Mouse (Mus musculus): Measurements from ENCODE around the gene Trappc2l. TPM values are rescaled to one million over a fixed set of nuclear protein-coding genes. Genes with fewer than 3 reads are reported as not detected.

The Trappc2l gene
- polyA plus RNA-seq, 1 experiment from 2014 or later: 101 TPM

DNA sequence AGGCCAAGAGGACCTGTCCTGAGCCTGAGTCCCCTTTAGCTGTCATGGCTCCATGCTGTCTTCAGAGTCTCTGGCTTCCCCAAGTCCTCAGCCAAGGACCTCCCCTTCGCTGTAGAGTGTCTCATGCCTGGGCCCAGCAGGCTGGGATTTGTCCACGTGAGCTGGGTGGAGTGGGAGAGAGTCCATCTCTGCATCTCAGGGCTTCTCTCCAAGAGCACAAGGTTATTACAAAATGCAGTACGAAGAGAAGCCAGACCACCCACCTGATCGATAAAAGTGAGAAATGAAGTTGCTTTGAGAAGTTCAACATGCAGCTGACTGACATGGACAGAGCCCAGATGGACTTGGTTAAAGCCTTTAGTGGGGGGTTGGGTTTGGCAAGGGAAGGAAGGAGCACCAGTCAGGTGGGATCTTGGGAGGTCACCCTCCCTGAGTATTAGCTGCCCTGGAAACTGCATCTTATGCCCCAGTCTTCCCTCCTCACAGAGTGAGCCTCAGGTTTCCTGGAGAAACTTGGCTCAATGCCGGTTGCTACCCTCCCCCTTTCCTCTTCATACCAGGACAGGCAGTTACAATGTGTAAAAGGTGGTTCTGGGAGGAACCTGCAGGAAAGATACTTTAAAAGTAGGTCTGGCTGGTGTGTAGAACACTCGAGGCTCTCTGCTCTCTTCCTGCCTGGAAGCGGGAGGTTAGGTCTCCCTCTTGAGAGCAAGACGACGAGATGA, 4.9 kb downstream of the Trappc2l start:
- no peak overlapping the region for H3K4me3 ChIP-seq
- WGBS: 76% methylated on average over 9 of the region's 9 CpGs
- 0 out of 2 replicates have a peak overlapping the region, but pooled peaks have one; percentile 23 for H3K9ac ChIP-seq
- no peak overlapping the region for H3K4me2 ChIP-seq
- H3K9me3 ChIP-seq: no peaks in the 10 kb centered on the region
- H3K27me3 ChIP-seq: no peaks in the 10 kb centered on the region
- no peak for ATAC-seq (ENCODE audit: low read depth)
- peaks cover 36% of the 10 kb centered on the region for H3K4me1 ChIP-seq (replicated peaks)
- H3K36me3 ChIP-seq: peaks cover 6% of the 10 kb centered on the region; the same call in 1 of the 2 replicates
- H3K27ac ChIP-seq (replicated peaks): no peak overlapping the region

DNA sequence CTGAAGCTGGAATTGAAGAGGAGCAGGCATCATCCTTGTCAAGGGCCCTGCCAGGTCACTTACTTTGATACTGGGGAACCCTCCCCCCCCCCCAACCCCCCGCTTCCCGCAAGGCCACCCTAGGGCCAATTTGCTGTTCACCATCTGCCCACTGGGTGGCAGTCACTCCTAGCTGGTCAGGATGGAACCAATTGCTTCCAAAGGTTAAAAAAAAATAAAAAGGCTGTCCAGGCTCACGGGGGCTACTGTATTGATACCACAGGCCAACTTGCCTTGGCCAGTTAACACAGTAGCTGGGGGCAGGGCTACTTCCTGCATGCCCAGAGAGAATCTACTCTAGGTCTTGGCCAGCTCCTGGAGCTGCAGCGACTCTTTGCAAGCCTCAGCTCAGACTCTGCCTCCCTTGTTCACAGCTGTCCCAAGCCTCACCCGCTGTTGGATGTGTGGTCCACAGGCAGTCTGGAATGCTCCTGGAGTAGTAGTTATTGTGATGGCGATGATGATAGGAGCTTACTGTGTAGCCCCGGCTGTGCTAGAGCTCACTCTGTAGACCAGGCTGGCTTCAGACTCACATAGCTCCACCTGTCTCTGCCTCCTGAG, 6.6 kb downstream of the Trappc2l start:
- Histone ChIP-seq H3K36me3 (peaks cover 6% of the 10 kb centered on the region; the same call in 1 of the 2 replicates), H3K4me3 (no peak overlapping the region), H3K4me2 (peak overlapping the region; percentile 18; the same call in 1 of the 2 replicates), H3K27me3 (no peaks in the 10 kb centered on the region), H3K4me1 (replicated peaks) (peaks cover 24% of the 10 kb centered on the region), H3K9ac (no peak overlapping the region), H3K27ac (replicated peaks) (no peak overlapping the region), H3K9me3 (no peaks in the 10 kb centered on the region)
- WGBS: 31% methylated on average over 5 of the region's 7 CpGs
- ATAC-seq (ENCODE audit: low read depth): no peak

DNA sequence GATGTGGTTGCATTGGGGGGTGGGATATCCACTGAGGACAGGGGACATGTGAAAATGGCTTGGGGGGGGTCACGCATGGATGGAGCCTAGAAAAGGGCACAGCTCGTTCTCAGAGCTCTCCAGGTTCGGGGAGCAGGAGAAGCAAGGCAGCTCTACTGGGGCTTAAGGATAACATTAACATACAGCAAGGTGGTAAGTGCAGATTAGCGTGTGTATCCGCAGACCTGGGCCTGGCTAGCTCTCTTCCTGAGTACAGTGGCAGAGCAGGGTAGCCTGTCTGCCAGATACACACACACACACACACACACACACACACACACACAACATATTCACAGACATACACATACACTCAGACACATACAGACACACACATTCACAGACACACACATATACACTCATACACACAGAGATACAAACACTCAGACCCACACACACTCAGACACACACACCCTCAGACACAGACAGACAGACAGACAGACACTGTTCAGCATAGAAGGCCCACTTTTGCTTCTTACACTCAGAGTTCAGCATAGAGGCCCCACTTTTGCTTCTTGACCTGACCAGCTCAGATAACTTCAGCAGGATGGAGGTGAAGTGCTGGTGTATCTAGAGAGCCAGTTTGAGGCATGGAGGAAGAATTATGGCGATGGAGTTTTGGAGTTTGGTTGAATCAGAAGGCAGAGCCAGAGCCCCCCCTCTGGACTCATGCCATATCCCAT, 7.4 kb downstream of the Trappc2l start:
- H3K9ac ChIP-seq: 0 out of 2 replicates have a peak overlapping the region, but pooled peaks have one; percentile 13

DNA sequence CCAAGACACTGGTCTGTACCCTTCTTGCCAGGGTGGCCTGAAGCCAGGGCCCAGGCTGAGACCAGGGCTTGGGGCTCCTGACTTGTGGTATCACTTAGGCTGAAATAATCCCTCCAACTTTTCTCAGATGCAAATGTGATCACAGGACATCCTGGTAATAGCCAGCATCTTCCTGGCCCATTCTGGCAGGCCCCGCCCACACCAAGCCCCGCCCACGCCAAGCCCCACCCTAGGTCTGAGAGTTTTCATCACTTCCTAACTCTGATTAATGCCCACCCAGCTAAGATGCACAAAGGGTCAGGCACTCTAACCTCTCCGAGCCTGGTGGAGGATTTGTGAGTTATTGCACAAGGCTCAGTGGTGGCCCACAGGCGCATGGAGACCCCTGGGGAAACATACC, 9.0 kb downstream of the Trappc2l start:
- WGBS: 39% methylated on average over 5 of the region's 5 CpGs
- no peak for ATAC-seq (ENCODE audit: low read depth)
- H3K4me1 ChIP-seq (replicated peaks): peaks cover 24% of the 10 kb centered on the region
- no peaks in the 10 kb centered on the region for H3K9me3 ChIP-seq
- no peaks in the 10 kb centered on the region for H3K36me3 ChIP-seq
- H3K4me3 ChIP-seq: no peak overlapping the region
- H3K9ac ChIP-seq: no peak overlapping the region
- no peak overlapping the region for H3K4me2 ChIP-seq
- H3K27ac ChIP-seq (replicated peaks): no peak overlapping the region
- H3K27me3 ChIP-seq: no peaks in the 10 kb centered on the region

More for the DNA sequence above, 7.4 kb downstream of the Trappc2l start:
- ATAC-seq (ENCODE audit: low read depth): no peak
- Histone ChIP-seq H3K27me3 (no peaks in the 10 kb centered on the region), H3K36me3 (peaks cover 6% of the 10 kb centered on the region; the same call in 1 of the 2 replicates), H3K27ac (replicated peaks) (no peak overlapping the region), H3K4me2 (no peak overlapping the region), H3K4me3 (no peak overlapping the region), H3K4me1 (replicated peaks) (peaks cover 24% of the 10 kb centered on the region), H3K9me3 (no peaks in the 10 kb centered on the region)
- WGBS: 79% methylated on average over 6 of the region's 6 CpGs

DNA sequence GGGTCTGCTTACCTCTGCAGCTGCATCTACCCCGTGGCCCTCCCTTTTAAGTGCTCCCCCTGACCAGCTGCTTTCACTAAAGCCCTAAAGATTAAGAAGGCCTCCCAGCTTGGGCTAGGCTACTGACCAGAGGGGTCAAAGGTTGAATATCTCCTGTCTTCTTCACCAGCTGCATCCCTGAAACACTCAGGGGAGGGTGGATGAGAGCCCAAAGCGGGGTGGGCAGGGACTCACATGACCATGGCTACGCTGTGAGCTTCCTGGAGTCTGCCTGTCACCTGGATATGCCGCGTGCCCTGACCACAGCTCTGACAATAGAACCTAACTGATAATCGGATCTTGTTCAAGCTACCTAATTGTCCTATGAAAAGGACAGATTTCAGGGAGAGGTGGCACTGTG, 11.3 kb downstream of the Trappc2l start, which contains the start of gene Pabpn1l:
Gene Pabpn1l, minus strand, starts transcription at position 13 of the 400 bp plus-strand sequence.
- WGBS: 79% methylated on average over 6 of the region's 6 CpGs
- 0 out of 2 replicates have a peak, but pooled peaks cover under 1% of the 10 kb centered on the region for H3K36me3 ChIP-seq
- H3K4me2 ChIP-seq: no peak within 1 kb of the TSS
- no peaks in the 10 kb centered on the region for H3K9me3 ChIP-seq
- H3K27me3 ChIP-seq: no peaks in the 10 kb centered on the region
- ATAC-seq (ENCODE audit: low read depth): no peak
- H3K4me3 ChIP-seq: no peak within 1 kb of the TSS
- no peak within 1 kb of the TSS for H3K27ac ChIP-seq (replicated peaks)
- peaks cover 24% of the 10 kb centered on the region for H3K4me1 ChIP-seq (replicated peaks)
- no peak within 1 kb of the TSS for H3K9ac ChIP-seq

DNA sequence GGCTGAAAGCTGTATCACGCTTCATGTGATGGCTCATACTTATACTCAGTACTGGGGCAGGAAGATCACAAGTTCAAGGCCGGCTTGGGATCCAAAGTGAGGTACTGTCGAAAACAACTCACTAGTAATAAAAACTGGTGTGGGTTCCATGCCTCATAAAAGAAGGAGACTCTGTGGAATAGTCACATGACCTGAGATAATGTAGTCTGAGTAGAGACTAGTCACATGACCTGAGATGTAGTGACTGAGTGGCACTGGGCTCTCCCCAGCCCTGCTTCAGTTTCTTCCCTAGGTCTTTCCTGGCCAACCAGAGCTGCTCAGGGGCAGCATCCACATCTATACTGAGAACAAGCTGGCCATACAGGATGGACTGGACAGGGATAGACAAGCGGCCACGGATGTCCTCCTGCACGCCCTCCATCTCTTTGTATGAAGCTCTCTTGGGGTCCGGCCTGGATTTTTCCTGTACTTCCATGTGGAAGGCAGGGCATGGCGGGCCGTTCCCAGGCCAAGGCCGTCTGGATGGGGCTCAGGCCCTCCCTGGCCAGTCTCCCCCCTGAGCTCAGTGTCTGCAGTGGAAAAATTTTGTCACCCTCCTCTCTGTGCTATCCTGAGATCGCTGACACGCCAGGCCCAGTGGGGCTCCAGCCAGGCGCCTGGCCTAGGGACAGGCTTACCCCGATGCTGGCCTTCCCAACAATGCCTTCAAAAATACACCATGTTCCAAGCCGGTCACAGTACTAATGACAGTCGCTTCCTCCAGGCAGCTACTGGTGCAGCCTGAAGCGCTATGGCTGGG, 12.6 kb downstream of the Trappc2l start:
- Histone ChIP-seq H3K9me3 (no peaks in the 10 kb centered on the region), H3K9ac (no peak overlapping the region)

DNA sequence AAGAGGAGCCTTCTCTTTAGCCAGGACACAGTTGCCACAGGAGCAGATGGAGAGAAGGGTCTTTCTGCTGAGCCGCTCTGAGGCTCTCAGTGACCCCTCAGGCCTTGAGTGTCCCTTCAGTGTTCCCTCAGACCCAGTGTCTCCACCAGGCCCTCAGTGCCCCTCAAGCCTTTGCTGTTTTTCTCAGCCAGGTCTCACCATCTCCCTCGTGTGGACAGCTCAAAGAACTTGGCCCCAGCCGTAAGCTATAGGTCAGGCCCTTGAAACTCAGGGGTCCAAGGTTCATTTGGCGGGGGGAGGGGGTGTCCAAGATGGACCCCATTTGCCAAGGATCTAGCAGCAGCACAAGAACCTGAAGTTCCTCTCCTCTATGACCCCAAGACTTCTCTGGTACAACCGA, 13.2 kb downstream of the Trappc2l start:
- ATAC-seq (ENCODE audit: low read depth): no peak
- Histone ChIP-seq H3K36me3 (peaks cover 19% of the 10 kb centered on the region), H3K4me1 (replicated peaks) (peaks cover 10% of the 10 kb centered on the region), H3K27ac (replicated peaks) (no peak overlapping the region), H3K27me3 (no peaks in the 10 kb centered on the region), H3K9ac (no peak overlapping the region), H3K4me3 (no peak overlapping the region), H3K9me3 (no peaks in the 10 kb centered on the region), H3K4me2 (no peak overlapping the region)
- WGBS: 72% methylated on average over 5 of the region's 5 CpGs

More for the DNA sequence above, 12.6 kb downstream of the Trappc2l start:
- H3K27ac ChIP-seq (replicated peaks): no peak overlapping the region
- no peak for ATAC-seq (ENCODE audit: low read depth)
- peaks cover 16% of the 10 kb centered on the region for H3K4me1 ChIP-seq (replicated peaks)
- no peaks in the 10 kb centered on the region for H3K27me3 ChIP-seq
- H3K4me2 ChIP-seq: no peak overlapping the region
- H3K4me3 ChIP-seq: no peak overlapping the region
- peaks cover 14% of the 10 kb centered on the region for H3K36me3 ChIP-seq
- WGBS: 90% methylated on average over 17 of the region's 17 CpGs

DNA sequence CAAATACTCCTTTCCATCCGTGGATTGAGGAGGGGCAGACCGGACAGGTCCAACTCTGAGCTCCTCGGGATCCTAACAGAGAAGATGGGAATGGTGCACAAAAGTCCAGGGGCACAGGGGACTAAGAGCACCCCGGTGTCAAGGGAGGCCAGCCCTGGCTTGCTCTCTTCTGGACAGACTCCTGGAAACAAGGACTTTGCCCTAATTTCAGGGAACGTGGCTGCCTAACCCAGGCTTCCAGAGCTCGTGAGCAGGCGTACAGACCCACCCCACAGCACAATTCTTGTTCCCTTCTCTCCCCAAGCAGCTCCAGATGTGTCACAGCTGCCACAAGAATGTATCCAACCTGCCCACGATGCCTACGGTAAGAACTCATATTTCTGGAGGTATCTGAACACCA, 14.4 kb downstream of the Trappc2l start:
- H3K4me1 ChIP-seq (replicated peaks): no peaks in the 10 kb centered on the region
- no peaks in the 10 kb centered on the region for H3K27me3 ChIP-seq
- 0 out of 2 replicates have a peak overlapping the region, but pooled peaks have one; percentile 6 for H3K27ac ChIP-seq (replicated peaks)
- peaks cover 31% of the 10 kb centered on the region for H3K36me3 ChIP-seq
- H3K4me3 ChIP-seq: no peak overlapping the region
- no peak for ATAC-seq (ENCODE audit: low read depth)
- no peak overlapping the region for H3K4me2 ChIP-seq
- no peaks in the 10 kb centered on the region for H3K9me3 ChIP-seq
- WGBS: 88% methylated on average over 9 of the region's 9 CpGs
- H3K9ac ChIP-seq: no peak overlapping the region

DNA sequence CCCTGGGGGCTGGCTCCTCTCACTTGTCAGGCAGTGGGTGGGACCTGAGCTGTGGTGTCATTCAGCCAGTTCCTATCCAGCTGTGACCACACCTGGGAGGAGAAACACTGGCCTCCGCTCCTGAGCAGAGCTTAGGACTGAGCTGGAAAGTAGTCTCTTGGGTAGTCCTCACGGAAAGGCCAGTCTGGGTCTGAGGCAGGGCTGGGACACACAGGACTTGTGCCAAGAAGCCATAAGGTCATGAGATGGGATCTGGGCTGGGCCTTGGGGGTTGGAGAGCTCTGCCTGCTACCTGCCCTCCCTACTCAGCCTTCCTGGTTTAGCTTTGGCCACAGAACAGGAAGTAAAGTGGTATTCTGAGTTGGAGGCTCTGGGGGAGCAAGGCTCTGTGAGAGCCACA, 15.5 kb downstream of the Trappc2l start:
- Histone ChIP-seq H3K4me1 (replicated peaks) (no peaks in the 10 kb centered on the region), H3K4me3 (no peak overlapping the region), H3K27ac (replicated peaks) (no peak overlapping the region), H3K9ac (no peak overlapping the region), H3K27me3 (no peaks in the 10 kb centered on the region), H3K36me3 (peaks cover 35% of the 10 kb centered on the region), H3K9me3 (no peaks in the 10 kb centered on the region), H3K4me2 (no peak overlapping the region)
- WGBS: 69% methylated on average over 2 of the region's 2 CpGs
- no peak for ATAC-seq (ENCODE audit: low read depth)

DNA sequence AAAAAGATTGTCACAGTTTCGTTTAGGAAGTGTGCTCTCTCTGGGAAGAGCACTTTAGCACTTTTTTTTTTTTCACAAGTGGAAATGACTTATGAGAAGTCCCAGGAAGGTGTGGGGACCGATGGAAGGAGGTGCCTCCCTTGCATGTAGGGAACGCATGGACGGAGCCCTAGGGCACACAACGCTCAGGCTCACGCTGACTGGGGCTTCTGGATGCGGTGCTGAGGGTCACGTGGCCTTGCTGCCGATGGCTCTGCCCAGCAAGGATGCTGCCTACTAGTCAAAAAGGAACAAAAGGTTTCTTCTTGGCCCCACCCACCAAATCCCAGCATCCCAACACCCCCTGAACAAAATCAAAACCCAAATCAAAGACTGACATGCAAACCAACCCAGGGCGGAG, 17.9 kb downstream of the Trappc2l start:
- Histone ChIP-seq H3K36me3 (peaks cover 58% of the 10 kb centered on the region), H3K4me1 (replicated peaks) (no peaks in the 10 kb centered on the region), H3K27ac (replicated peaks) (no peak overlapping the region), H3K27me3 (no peaks in the 10 kb centered on the region), H3K9ac (no peak overlapping the region), H3K4me3 (no peak overlapping the region), H3K4me2 (no peak overlapping the region), H3K9me3 (no peaks in the 10 kb centered on the region)
- 32% methylated on average over 10 of the region's 10 CpGs for WGBS
- ATAC-seq (ENCODE audit: low read depth): no peak

DNA sequence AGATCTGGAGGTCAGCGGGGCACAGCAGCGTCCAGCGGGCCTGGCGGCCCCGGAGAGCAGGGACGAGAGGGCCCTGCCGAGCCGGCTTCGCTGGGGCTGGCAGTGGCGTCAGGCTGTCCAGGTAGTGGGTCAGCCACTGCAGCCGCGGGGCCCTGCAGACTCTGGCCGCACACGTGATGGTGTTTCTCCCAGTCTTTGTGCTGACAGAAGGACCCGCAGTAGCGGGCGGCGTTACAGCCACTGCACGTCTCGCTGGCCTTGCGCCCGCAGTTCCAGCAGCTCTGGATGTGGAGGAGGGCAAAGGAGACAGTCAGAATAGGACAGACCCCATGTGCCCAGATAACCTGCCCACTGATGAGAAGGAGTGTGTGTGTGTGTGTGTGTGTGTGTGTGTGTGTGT, 19.3 kb downstream of the Trappc2l start:
- WGBS: 67% methylated on average over 22 of the region's 22 CpGs
- Histone ChIP-seq H3K4me3 (no peak overlapping the region), H3K4me1 (replicated peaks) (no peaks in the 10 kb centered on the region), H3K4me2 (no peak overlapping the region), H3K36me3 (peaks cover 71% of the 10 kb centered on the region), H3K9me3 (no peaks in the 10 kb centered on the region), H3K9ac (no peak overlapping the region), H3K27me3 (no peaks in the 10 kb centered on the region), H3K27ac (replicated peaks) (no peak overlapping the region)
- no peak for ATAC-seq (ENCODE audit: low read depth)

All from neural tube, embryonic 13.5 days (tissue).